Mouse (Mus musculus): ENCODE measurements around the gene Commd1. TPM values are rescaled to one million over a fixed set of nuclear protein-coding genes. Genes with fewer than 3 reads are reported as not detected.

Commd1 gene
- polyA plus RNA-seq (2015; fragmentation: Nextera tagmentation; extraction: Ambion mirVana) = 375 and 384 TPM in 2 replicates

DNA sequence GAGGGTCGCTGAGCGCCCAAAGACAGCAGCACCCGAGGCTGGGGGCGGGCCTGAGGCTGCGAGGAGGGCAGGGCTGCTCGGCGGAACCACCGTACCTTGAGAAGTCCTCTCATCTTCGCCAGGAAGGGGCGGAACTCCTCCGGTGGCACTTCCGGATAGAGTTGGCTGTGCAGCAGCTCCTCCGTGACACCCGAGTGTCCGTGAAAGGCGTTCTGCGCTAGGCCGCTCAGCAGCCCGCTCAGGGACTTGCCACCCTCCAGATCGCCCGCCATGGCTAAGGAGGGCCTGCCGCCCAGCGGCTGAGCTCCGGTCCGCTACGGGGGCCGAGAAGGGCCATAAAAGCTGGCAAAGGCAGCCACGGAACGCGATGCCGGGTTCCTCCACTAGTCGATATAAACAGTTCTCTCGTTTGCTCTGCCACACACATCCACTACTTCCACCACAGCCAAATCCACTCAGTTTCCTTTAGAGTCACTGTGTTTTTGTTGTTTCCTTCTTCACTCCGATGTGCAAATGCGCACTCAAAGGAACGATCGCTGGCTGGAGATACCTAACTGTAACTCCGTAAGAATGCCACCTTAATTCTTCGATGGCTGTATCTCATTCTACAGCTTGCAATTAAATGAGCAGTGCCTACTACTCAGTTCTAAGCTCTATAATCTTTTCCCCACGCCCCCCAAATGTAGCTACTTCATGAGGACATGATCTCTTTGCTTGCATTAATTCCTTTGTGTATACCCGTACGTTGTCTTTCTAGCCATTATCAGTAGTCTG lies at the start of gene Commd1, which contains the start of gene Gm28048:
TSS of gene Commd1 (minus strand) at position 399 of the 774 bp plus-strand sequence.
TSS of gene Gm28048 (minus strand) at position 107 of the 774 bp plus-strand sequence.
- Histone ChIP-seq H3K9ac (peak within 1 kb of the TSS; percentile 78), H3K36me3 (0 out of 2 replicates have a peak, but pooled peaks cover 3% of the 10 kb centered on the region), H3K4me1 (replicated peaks) (peaks cover 9% of the 10 kb centered on the region), H3K9me3 (no peaks in the 10 kb centered on the region), H3K4me2 (replicated peaks) (peak within 1 kb of the TSS; percentile 63), H3K27ac (peak within 1 kb of the TSS; percentile 99), H3K4me3 (replicated peaks) (peak within 1 kb of the TSS; percentile 64), H3K27me3 (replicated peaks) (no peaks in the 10 kb centered on the region)
- 3% methylated on average over 42 of the region's 42 CpGs for WGBS
- peak; percentile 95 for ATAC-seq

DNA sequence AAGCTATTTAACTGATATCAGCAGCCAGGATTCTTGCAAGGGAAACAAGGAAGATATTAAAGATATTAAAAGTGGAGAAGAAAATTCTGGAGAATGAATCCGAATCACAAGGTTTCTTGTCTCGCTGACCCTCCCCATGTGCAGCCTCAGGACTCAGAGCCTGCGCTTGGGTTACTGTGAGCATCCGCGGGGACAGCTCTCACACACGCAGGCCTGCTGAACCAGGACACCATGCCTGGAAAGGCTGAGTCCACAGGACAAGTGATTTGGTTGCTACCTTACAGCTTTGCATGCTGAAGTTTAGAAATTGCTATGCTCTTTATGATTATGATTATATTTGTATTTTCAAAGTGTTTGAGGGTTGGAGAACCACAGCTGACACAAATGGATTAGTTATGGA lies 47.2 kb upstream of the Commd1 start:
- no peak overlapping the region for H3K27ac ChIP-seq

DNA sequence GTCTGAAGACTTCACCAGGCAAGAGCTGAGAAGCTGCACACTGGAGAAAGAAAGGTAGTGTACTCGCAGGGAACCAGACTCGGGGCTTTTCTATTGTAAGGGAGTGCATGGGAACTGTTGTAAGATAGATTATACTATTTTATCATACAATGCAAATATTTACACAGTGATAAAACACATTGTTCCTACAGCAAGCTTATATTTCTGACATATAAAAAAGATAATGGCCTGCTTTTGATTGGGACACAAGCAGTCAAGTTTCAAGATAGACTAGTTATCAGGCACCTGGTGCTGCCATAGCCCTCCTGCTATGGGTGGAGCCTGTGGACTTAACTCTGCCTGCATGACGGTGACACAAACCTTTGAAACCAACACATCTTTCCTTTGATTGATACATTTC lies 46.8 kb upstream of the Commd1 start:
- peak; percentile 94 for ATAC-seq
- no peaks in the 10 kb centered on the region for H3K4me1 ChIP-seq (replicated peaks)
- no peak overlapping the region for H3K4me2 ChIP-seq (replicated peaks)
- no peak overlapping the region for H3K9ac ChIP-seq
- H3K4me3 ChIP-seq (replicated peaks) = no peak overlapping the region
- WGBS = 23% methylated on average over 3 of the region's 3 CpGs
- H3K36me3 ChIP-seq = no peaks in the 10 kb centered on the region
- no peak overlapping the region for H3K27ac ChIP-seq
- H3K27me3 ChIP-seq (replicated peaks) = no peaks in the 10 kb centered on the region
- H3K9me3 ChIP-seq = no peaks in the 10 kb centered on the region

More for the DNA sequence above, 47.2 kb upstream of the Commd1 start:
- H3K4me1 ChIP-seq (replicated peaks) = no peaks in the 10 kb centered on the region
- H3K9ac ChIP-seq = no peak overlapping the region
- WGBS = 61% methylated on average over 6 of the region's 6 CpGs
- no peaks in the 10 kb centered on the region for H3K36me3 ChIP-seq
- no peaks in the 10 kb centered on the region for H3K9me3 ChIP-seq
- ATAC-seq = peak; percentile 61; the same call in 1 of the 2 replicates
- no peak overlapping the region for H3K4me3 ChIP-seq (replicated peaks)
- H3K27me3 ChIP-seq (replicated peaks) = no peaks in the 10 kb centered on the region
- no peak overlapping the region for H3K4me2 ChIP-seq (replicated peaks)

DNA sequence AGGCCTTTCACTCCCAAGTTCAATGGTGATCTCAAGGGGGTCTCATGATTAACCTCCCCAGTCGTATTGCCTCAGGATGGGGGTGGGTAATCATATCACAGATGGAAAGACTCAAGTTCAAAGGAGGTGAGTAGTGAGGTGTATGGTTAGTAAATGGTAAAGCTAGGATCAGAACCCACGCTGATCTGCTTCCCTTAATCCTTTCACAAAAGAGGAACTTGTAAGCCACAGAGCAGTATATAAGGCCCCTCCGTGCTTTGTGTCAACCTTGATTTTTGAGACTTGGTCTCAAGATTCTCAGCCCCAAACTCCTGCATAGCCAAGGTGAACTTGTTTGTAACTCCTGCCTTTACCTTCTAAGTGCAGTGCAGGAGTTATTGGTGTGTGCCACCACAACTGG lies 42.0 kb upstream of the Commd1 start:
- no peak for ATAC-seq

DNA sequence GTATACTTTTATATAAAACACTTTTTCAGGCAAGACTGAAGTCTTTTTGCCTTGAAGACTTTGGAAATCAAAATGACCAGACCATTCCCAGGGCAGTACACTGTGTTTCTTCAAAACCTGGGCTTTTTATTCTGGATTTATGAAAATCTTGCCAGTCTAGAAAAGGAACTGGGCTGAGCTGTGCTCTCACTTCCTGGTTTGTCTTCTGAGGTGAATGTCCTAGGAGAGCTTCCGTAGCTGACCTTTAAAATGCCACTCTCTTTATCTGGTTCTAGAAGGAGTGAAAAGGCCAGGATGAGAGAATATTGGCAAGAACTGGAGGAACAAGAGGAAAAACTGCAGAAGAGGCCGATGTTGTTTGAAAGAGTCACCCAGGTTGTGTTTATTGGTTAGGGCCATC lies 41.0 kb upstream of the Commd1 start:
- no peak overlapping the region for H3K9ac ChIP-seq
- no peak overlapping the region for H3K4me3 ChIP-seq (replicated peaks)
- no peaks in the 10 kb centered on the region for H3K9me3 ChIP-seq
- H3K36me3 ChIP-seq = no peaks in the 10 kb centered on the region
- ATAC-seq = no peak
- no peak overlapping the region for H3K4me2 ChIP-seq (replicated peaks)
- no peaks in the 10 kb centered on the region for H3K4me1 ChIP-seq (replicated peaks)
- H3K27ac ChIP-seq = no peak overlapping the region
- 90% methylated on average over 2 of the region's 2 CpGs for WGBS
- H3K27me3 ChIP-seq (replicated peaks) = no peaks in the 10 kb centered on the region

More for the DNA sequence above, 42.0 kb upstream of the Commd1 start:
- WGBS = 77% methylated on average over 3 of the region's 3 CpGs
- no peak overlapping the region for H3K27ac ChIP-seq
- no peak overlapping the region for H3K4me2 ChIP-seq (replicated peaks)
- H3K36me3 ChIP-seq = no peaks in the 10 kb centered on the region
- no peaks in the 10 kb centered on the region for H3K9me3 ChIP-seq
- H3K9ac ChIP-seq = no peak overlapping the region
- no peak overlapping the region for H3K4me3 ChIP-seq (replicated peaks)
- no peaks in the 10 kb centered on the region for H3K27me3 ChIP-seq (replicated peaks)
- no peaks in the 10 kb centered on the region for H3K4me1 ChIP-seq (replicated peaks)

DNA sequence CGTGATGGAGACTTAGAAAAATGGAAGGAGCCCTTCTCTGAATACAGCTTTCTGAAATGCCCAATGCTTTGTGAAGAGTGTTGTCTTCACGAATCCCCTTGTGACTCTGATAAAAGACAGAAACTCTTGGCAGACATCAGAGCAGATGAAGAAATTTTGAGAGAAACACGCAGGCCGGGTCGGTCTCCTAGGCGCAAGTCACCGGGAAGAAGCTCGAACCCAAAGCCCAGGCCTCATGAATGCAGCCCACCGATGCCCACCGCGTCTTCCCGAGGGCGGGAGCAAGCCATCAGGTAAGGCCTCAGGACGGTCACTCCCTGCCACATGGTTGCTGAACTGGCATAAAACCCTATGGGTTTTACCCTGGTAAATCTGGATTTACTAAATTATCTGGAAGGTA lies 38.7 kb upstream of the Commd1 start:
- no peak for ATAC-seq

DNA sequence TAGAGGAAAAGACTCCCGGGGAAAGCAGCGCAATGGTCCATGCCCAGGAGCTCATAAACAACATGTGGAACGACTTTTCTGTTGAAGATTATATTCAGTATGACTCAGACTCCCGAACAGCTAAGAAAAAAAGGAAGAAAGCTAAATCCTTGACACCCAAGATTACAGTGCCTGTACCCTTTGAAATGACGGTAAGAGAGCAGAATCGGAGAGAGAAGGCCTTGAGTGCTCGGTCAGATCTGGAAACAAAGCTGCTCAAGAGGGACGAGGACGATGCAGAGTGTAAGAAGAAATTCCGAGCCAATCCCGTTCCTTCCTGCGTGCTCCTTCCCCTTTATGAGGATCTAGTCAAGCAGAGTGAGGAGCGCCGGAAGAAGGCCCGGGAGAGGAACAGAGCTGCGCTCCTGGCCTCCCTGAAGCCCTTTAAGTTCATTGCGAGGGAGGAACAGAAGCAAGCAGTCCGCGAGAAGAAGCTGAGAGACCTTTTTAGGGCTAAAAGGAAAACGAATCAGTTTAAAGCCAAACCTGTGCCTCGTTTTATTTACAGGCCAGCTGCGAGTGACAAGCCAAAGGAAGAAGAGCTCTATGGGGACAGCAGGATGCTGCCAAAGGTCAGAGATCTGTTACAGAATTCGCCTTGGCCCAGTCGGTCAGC lies 38.1 kb upstream of the Commd1 start:
- Histone ChIP-seq H3K27ac (no peak overlapping the region), H3K4me1 (replicated peaks) (no peaks in the 10 kb centered on the region), H3K4me2 (replicated peaks) (no peak overlapping the region), H3K9me3 (no peaks in the 10 kb centered on the region), H3K27me3 (replicated peaks) (no peaks in the 10 kb centered on the region), H3K36me3 (no peaks in the 10 kb centered on the region), H3K9ac (no peak overlapping the region), H3K4me3 (replicated peaks) (no peak overlapping the region)
- ATAC-seq = no peak
- 74% methylated on average over 24 of the region's 24 CpGs for WGBS

More for the DNA sequence above, 38.7 kb upstream of the Commd1 start:
- Histone ChIP-seq H3K27me3 (replicated peaks) (no peaks in the 10 kb centered on the region), H3K4me1 (replicated peaks) (no peaks in the 10 kb centered on the region), H3K36me3 (no peaks in the 10 kb centered on the region), H3K9ac (no peak overlapping the region), H3K27ac (no peak overlapping the region), H3K4me2 (replicated peaks) (no peak overlapping the region), H3K4me3 (replicated peaks) (no peak overlapping the region), H3K9me3 (no peaks in the 10 kb centered on the region)
- 93% methylated on average over 14 of the region's 14 CpGs for WGBS

DNA sequence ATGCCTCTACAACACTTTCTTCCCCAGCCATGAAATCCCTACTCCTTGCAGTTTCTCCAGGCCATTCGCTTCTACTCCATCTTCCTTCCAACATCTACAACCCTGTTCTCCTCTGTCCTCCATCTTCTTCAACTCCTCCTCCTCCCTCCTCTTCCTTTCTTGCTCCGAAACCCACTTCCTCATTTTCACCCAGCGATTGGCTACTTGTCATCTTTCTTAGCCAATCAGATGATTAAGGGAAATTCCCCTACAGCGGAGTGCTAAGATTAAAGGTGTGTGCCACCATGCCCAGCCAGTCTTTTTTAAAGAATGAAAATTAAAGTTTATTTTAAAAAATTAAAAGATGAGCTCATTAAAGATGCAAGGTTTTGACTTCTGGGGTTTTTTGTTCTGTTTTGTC lies 35.8 kb upstream of the Commd1 start:
- no peak overlapping the region for H3K4me2 ChIP-seq (replicated peaks)
- no peak overlapping the region for H3K27ac ChIP-seq
- 89% methylated on average over 4 of the region's 4 CpGs for WGBS
- H3K36me3 ChIP-seq = no peaks in the 10 kb centered on the region
- no peaks in the 10 kb centered on the region for H3K27me3 ChIP-seq (replicated peaks)
- ATAC-seq = no peak
- H3K4me3 ChIP-seq (replicated peaks) = no peak overlapping the region
- H3K4me1 ChIP-seq (replicated peaks) = no peaks in the 10 kb centered on the region
- H3K9me3 ChIP-seq = no peaks in the 10 kb centered on the region
- no peak overlapping the region for H3K9ac ChIP-seq

DNA sequence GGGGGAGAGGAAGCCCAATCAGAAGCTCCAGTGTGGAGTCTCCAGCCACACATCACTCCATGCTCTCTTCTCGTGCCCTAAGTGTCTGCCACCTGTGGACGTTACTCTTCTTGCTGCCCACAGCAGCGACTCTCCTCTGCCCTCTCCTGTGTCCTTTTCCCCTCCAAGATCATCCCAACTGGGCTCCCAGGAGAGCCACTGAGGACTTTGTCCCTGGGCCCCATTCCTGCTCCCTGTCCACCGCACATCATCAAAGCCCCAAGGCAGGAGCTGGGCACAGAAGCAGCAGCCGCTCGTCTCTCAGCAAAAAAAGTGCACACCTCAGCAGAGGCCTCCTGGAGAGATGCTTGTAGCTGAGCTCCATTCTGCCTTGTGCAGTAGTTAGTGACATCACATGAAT lies 32.8 kb upstream of the Commd1 start:
- no peak overlapping the region for H3K4me3 ChIP-seq (replicated peaks)
- no peaks in the 10 kb centered on the region for H3K9me3 ChIP-seq
- ATAC-seq = no peak
- no peak overlapping the region for H3K27ac ChIP-seq
- no peaks in the 10 kb centered on the region for H3K27me3 ChIP-seq (replicated peaks)
- H3K4me2 ChIP-seq (replicated peaks) = no peak overlapping the region
- 76% methylated on average over 6 of the region's 6 CpGs for WGBS
- no peaks in the 10 kb centered on the region for H3K4me1 ChIP-seq (replicated peaks)
- no peak overlapping the region for H3K9ac ChIP-seq
- H3K36me3 ChIP-seq = no peaks in the 10 kb centered on the region

DNA sequence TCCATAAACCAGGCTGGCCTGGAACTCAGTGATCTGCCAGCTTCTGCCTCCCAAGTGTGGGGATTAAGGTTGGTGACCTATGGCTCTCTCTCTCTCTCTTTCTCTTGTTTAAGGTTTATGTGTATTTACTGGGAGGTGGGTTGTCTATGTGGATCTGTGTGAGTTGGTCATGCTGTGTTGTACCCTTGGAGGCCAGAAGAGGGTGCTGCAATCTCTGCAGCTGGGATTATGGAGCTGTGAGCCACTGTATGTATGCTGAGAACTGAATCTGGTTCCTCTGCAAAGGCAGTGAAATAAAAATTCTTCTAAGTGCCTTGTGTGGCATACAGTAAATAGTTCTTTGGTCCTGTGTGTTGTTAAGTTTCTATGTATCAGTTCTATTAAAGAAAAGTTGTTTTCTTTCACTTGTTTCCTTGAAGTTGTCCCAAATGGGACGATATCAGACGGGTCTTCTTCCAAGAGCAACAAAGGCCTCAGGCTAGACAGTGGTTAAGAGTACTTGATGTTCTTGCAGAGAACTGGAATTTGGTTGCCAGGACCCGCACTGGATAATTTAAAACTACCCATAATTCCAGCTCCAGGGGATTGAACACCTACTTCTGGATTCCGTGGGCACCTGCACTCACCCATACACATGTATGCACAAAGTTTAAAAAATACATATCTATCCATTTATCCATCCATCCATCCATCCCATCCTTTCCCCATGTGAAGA lies 31.6 kb upstream of the Commd1 start:
- no peak overlapping the region for H3K4me2 ChIP-seq (replicated peaks)
- H3K27me3 ChIP-seq (replicated peaks) = no peaks in the 10 kb centered on the region
- H3K4me3 ChIP-seq (replicated peaks) = no peak overlapping the region
- H3K9ac ChIP-seq = no peak overlapping the region
- H3K9me3 ChIP-seq = no peaks in the 10 kb centered on the region
- 88% methylated on average over 4 of the region's 4 CpGs for WGBS
- no peaks in the 10 kb centered on the region for H3K36me3 ChIP-seq
- no peak overlapping the region for H3K27ac ChIP-seq
- no peak for ATAC-seq
- H3K4me1 ChIP-seq (replicated peaks) = no peaks in the 10 kb centered on the region

DNA sequence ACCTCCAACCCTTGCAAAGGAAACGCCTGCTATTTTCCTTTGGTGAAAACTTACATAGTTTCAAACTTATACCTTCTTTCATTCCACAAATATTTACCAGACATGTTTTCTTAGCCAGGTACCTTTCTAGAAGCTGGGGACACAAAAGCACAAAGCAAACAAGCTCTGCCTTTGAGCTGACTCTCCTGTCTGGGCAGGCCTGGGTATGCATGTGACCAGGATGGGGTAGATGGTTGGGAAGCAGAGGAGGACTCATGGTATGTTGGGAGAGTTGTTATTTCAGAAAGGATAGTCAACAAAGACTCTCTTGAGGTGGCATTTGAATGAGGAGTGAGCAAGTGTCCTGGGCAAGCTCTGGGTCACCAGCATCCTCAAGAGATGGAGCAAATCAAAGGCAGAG lies 30.9 kb upstream of the Commd1 start:
- Histone ChIP-seq H3K27me3 (replicated peaks) (no peaks in the 10 kb centered on the region), H3K4me3 (replicated peaks) (no peak overlapping the region), H3K4me2 (replicated peaks) (no peak overlapping the region), H3K9me3 (no peaks in the 10 kb centered on the region), H3K27ac (no peak overlapping the region), H3K36me3 (no peaks in the 10 kb centered on the region), H3K4me1 (replicated peaks) (no peaks in the 10 kb centered on the region), H3K9ac (no peak overlapping the region)
- WGBS = 74% methylated on average over 1 of the region's 1 CpGs
- ATAC-seq = no peak

DNA sequence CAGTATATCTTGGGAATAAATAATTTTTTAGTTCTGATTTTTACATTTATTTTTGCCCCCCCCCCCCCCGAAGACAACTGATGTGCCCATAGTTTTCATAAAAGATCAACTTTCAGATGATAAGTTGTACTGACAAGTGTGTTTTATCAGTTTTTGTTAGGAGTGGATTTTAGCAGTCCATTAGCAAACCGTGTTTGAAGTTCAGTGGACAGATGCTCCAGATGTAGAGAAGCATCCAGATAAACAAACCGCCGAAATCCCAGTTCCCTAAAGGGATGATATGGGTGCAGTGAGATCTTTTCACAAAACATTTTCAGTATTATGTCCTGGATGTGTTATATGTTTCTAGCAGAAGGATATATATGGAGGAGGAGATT lies 26.6 kb upstream of the Commd1 start:
- 29% methylated on average over 4 of the region's 4 CpGs for WGBS
- no peak overlapping the region for H3K9ac ChIP-seq

More for the DNA sequence above, 26.6 kb upstream of the Commd1 start:
- peak overlapping the region; percentile 84 for H3K4me2 ChIP-seq (replicated peaks)
- H3K4me1 ChIP-seq (replicated peaks) = no peaks in the 10 kb centered on the region; the same call in 1 of the 2 replicates
- peak overlapping the region; percentile 66 for H3K4me3 ChIP-seq (replicated peaks)
- ATAC-seq = no peak
- H3K36me3 ChIP-seq = 0 out of 2 replicates have a peak, but pooled peaks cover 2% of the 10 kb centered on the region
- no peaks in the 10 kb centered on the region for H3K9me3 ChIP-seq
- H3K27ac ChIP-seq = no peak overlapping the region
- no peaks in the 10 kb centered on the region for H3K27me3 ChIP-seq (replicated peaks)

Measured in intestine, embryonic 15.5 days (tissue).